ENCODE assay signal across 7 mouse cellular contexts in the genomic region with DNA sequence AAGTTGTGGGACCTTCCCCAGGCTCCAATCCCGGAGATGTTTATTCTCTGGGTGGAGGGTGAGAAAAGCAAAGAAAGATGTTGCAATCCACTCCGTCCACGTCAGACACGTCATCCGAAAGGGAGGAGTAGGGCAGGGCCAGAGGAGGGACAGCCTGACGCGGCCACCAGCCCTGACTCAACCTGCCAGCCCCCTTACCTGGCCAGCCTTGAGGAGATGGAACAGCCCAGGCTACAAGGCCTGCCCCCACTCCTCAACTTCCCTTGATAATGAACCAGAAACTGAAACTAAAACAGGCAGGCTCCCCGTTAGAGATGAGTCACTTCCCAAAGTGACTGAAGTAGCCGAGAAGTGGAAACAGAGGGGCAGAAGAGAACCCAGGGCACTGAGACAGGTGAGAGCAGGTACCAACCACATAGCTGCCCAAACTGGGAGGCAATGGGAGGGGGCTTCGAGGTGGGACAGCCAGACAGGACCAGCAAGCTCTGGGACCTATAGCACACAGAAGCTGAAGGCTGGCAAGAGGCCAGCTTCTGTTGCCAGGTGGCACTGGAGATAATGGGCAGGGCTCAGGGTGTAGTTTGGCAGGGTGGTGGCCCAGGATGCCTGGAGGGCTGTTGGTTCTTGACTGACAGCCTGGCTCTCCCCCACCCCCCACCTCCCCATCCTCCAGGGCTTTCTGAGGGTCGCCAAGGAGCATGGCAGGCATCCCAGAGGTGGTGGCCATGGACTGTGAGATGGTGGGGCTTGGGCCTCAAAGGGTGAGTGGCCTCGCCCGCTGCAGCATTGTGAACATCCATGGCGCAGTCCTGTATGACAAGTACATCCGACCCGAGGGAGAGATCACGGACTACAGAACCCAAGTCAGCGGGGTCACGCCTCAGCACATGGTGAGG. TPM values are rescaled to one million over a fixed set of nuclear protein-coding genes. Genes with fewer than 3 reads are reported as not detected.
DNase-seq lines count a peak whose midpoint lies in the region; ATAC-seq and TF ChIP-seq lines count a peak whose summit lies in the region.

No protein-coding gene starts in this region.

- no peak for TF ChIP-seq POLR2A in testis, adult 2 months (IDR thresholded peaks at IDR 0.05; ENCODE audit: control insufficient read depth, low read depth, low read length)
- TF ChIP-seq POLR2A in bone marrow macrophage, adult 2 months (IDR thresholded peaks at IDR 0.05; ENCODE audit: borderline replicate concordance, low read depth, low read length) = no peak

- H3K9ac ChIP-seq in lung, embryonic 16.5 days (ENCODE audit: low read length) = peak overlapping the region; percentile 20

- H3K4me3 ChIP-seq in testis, adult 2 months (ENCODE audit: control insufficient read depth, low read depth, low read length) = peak overlapping the region; percentile 72
- H3K4me3 ChIP-seq in bone marrow macrophage, adult 2 months (ENCODE audit: insufficient read depth, low read length) = peak overlapping the region; percentile 72
- H3K4me3 ChIP-seq in lung, embryonic 16.5 days (ENCODE audit: low read length) = peak overlapping the region; percentile 35

- no peaks in the 10 kb centered on the region for H3K36me3 ChIP-seq in testis, adult 2 months (ENCODE audit: control insufficient read depth, insufficient read depth, low read length)
- H3K36me3 ChIP-seq in lung, embryonic 16.5 days (ENCODE audit: control insufficient read depth, insufficient read depth, low read length) = no peaks in the 10 kb centered on the region
- no peaks in the 10 kb centered on the region for H3K36me3 ChIP-seq in splenic B cell, adult 2 months (ENCODE audit: control insufficient read depth, insufficient read depth, low read length, poor library complexity, severe bottlenecking)

- peak overlapping the region; percentile 52 for H3K4me2 ChIP-seq in lung, embryonic 16.5 days (ENCODE audit: low read depth, low read length)

- TF ChIP-seq CTCF in testis, adult 2 months (IDR thresholded peaks at IDR 0.05; ENCODE audit: control insufficient read depth, insufficient read depth, insufficient replicate concordance, low read depth, low read length) = no peak
- TF ChIP-seq CTCF in bone marrow macrophage, adult 2 months (IDR thresholded peaks at IDR 0.05; ENCODE audit: low read depth, low read length) = no peak

- H3K27me3 ChIP-seq in testis, adult 2 months (ENCODE audit: control insufficient read depth, insufficient read depth, low read length) = no peaks in the 10 kb centered on the region
- H3K27me3 ChIP-seq in lung, embryonic 16.5 days (ENCODE audit: control insufficient read depth, insufficient read depth, low read depth, low read length) = no peaks in the 10 kb centered on the region
- no peaks in the 10 kb centered on the region for H3K27me3 ChIP-seq in splenic B cell, adult 2 months (ENCODE audit: control insufficient read depth, insufficient read depth, low read length, poor library complexity, severe bottlenecking)

- no peak for DNase-seq in testis, postnatal 14 days (ENCODE audit: low spot score)
- DNase-seq in heart, postnatal 25 days (ENCODE audit: low spot score) = peak; percentile 60
- peak; percentile 73 for DNase-seq in splenic B cell, adult 2 months (ENCODE audit: low read depth, low spot score)
- DNase-seq in layer of hippocampus, adult 8-10 months (ENCODE audit: low spot score in 2 of 2) = no peak

- H3K9me3 ChIP-seq in lung, embryonic 16.5 days (ENCODE audit: control insufficient read depth, low read length) = no peaks in the 10 kb centered on the region

- WGBS in lung, embryonic 16.5 days = 52% methylated on average over 19 of the region's 19 CpGs

- peak; percentile 90 for ATAC-seq in lung, embryonic 16.5 days (ENCODE audit: low read depth)

- no peak overlapping the region for H3K27ac ChIP-seq in testis, adult 2 months (ENCODE audit: control insufficient read depth, insufficient read depth, low read depth, low read length)
- no peak overlapping the region for H3K27ac ChIP-seq in bone marrow macrophage, adult 2 months (ENCODE audit: insufficient read depth, low read depth, low read length)
- H3K27ac ChIP-seq in lung, embryonic 16.5 days (ENCODE audit: low read length) = peak overlapping the region; percentile 56

- intact Hi-C loops in heart, postnatal 25 days (cut with DNase I) = no loop called here

- H3K4me1 ChIP-seq in testis, adult 2 months (ENCODE audit: control insufficient read depth, insufficient read depth, low read length) = peaks cover 7% of the 10 kb centered on the region
- peaks cover 18% of the 10 kb centered on the region for H3K4me1 ChIP-seq in bone marrow macrophage, adult 2 months (ENCODE audit: control insufficient read depth, insufficient read depth, low read length)
- peaks cover 18% of the 10 kb centered on the region for H3K4me1 ChIP-seq in lung, embryonic 16.5 days (replicated peaks; ENCODE audit: control insufficient read depth, insufficient read depth, low read length)

RNA-seq across cellular contexts. Expression of a gene that starts 0.7 kb away (rescaled TPM):
- polyA plus RNA-seq in testis, adult 2 months (2012; rRNA removed) = 275 and 277 TPM in 2 replicates
- polyA plus RNA-seq in bone marrow macrophage, adult 2 months (2012; ENCODE audit: insufficient read depth, insufficient read length, missing spikeins) = 9.1 and 12.4 TPM in 2 replicates
- 10 to 100 TPM; 11.8 to 16.4 TPM for total RNA-seq in heart, postnatal 25 days (2021)
- polyA plus RNA-seq in lung, embryonic 16.5 days (2015; fragmentation: Nextera tagmentation; extraction: Ambion mirVana) = 12.8 and 21.5 TPM in 2 replicates
- 1 to 10 TPM in 2 of 4 experiments, under 1 TPM in 1, not detected in 1; 0.83 to 1.4 (median 1.0) TPM for total RNA-seq in layer of hippocampus, adult 8-10 months (2022)

RNA-seq across cellular contexts. Expression of a gene that starts 18.2 kb away (rescaled TPM):
- polyA plus RNA-seq in testis, adult 2 months (2012; rRNA removed) = 9.3 and 10.3 TPM in 2 replicates
- polyA plus RNA-seq in bone marrow macrophage, adult 2 months (2012; ENCODE audit: insufficient read depth, insufficient read length, missing spikeins) = 12.8 and 14.6 TPM in 2 replicates
- total RNA-seq in heart, postnatal 25 days (2021) = 10 to 100 TPM; 33.3 to 35.5 TPM
- 27.6 TPM in 2 replicates for polyA plus RNA-seq in lung, embryonic 16.5 days (2015; fragmentation: Nextera tagmentation; extraction: Ambion mirVana)
- total RNA-seq in layer of hippocampus, adult 8-10 months (2022) = 10 to 100 TPM; 17.8 to 23.3 (median 21.7) TPM

Comparison
In these comparisons a context has a peak if more than half of its experiments do, and no peak if none do; other contexts are left out.
1. DNase-seq: peak in heart, postnatal 25 days (single experiment) and splenic B cell, adult 2 months (single experiment); none in testis, postnatal 14 days (single experiment) and layer of hippocampus, adult 8-10 months (0 of 2).
2. RNA of a gene that starts 0.7 kb away (polyA plus RNA-seq): 275 to 277 TPM in testis, adult 2 months; 12.8 to 21.5 TPM in lung, embryonic 16.5 days and 9.1 to 12.4 TPM in bone marrow macrophage, adult 2 months; every median in the first group is over 10 times any median in the second.
3. Peak in every context shown above with its lines, with median percentiles within 50 percentile points of each other: H3K4me3 ChIP-seq.